17 mouse cellular contexts compared by ENCODE assay signal in genomic region chr9:40323171-40323570, GRCm38 (mm10). TPM values are rescaled to one million over a fixed set of nuclear protein-coding genes. Genes with fewer than 3 reads are reported as not detected.
DNase-seq lines count a peak whose midpoint lies in the region; ATAC-seq lines count a peak whose summit lies in the region.
"Had no signal": no experiment of that assay in that cellular context is flagged by ENCODE, and none has a peak within 500 bp of the region (broad histone marks: within the 10 kb centered on the region; RNA-seq: fewer than 3 reads in every experiment).

No protein-coding gene starts in this region.

- H3K27ac ChIP-seq in intestine, embryonic 14.5 days (ENCODE audit: low read depth) = no peak overlapping the region
- H3K27ac ChIP-seq in intestine, embryonic 16.5 days (ENCODE audit: low read length) = peak overlapping the region; percentile 63
- H3K27ac ChIP-seq: embryonic facial prominence, embryonic 12.5 days had no signal

- H3K9ac ChIP-seq in intestine, embryonic 14.5 days (ENCODE audit: low read length) = no peak overlapping the region; the same call in 1 of the 2 replicates
- H3K9ac ChIP-seq in intestine, embryonic 16.5 days (ENCODE audit: low read depth, low read length) = peak overlapping the region; percentile 59
- H3K9ac ChIP-seq: embryonic facial prominence, embryonic 12.5 days had no signal

- H3K27me3 ChIP-seq in intestine, embryonic 14.5 days (replicated peaks; ENCODE audit: control insufficient read depth, insufficient read depth, low read length) = no peaks in the 10 kb centered on the region
- H3K27me3 ChIP-seq in intestine, embryonic 16.5 days (replicated peaks; ENCODE audit: control insufficient read depth, insufficient read depth, low read length) = no peaks in the 10 kb centered on the region
- H3K27me3 ChIP-seq: CH12.LX; embryonic facial prominence, embryonic 12.5 days had no signal

- no peaks in the 10 kb centered on the region for H3K36me3 ChIP-seq in intestine, embryonic 14.5 days (ENCODE audit: control insufficient read depth, insufficient read depth, low read length)
- H3K36me3 ChIP-seq in intestine, embryonic 16.5 days (ENCODE audit: control insufficient read depth, insufficient read depth, low read length) = no peaks in the 10 kb centered on the region
- H3K36me3 ChIP-seq: embryonic facial prominence, embryonic 12.5 days had no signal

- DNase-seq in intestine, embryonic 14.5 days (ENCODE audit: low spot score) = peak; percentile 69
- DNase-seq in liver = peak; percentile 44
- DNase-seq in lung, postnatal 36 days = peak; percentile 33
- no peak for DNase-seq in embryo, embryonic 10 days (ENCODE audit: low spot score)
- DNase-seq in left cerebral cortex, postnatal 25 days (ENCODE audit: low spot score in 2 of 2) = no peak
- DNase-seq in right cerebral cortex, postnatal 14 days = no peak
- DNase-seq: cerebellum, postnatal 25 days; left cerebral cortex, postnatal 4 days; right cerebral cortex, adult 18-20 months; thymus, postnatal 14 days had no signal

- peaks cover 11% of the 10 kb centered on the region for H3K4me1 ChIP-seq in intestine, embryonic 14.5 days (replicated peaks; ENCODE audit: control insufficient read depth, insufficient read depth, low read length)
- peaks cover 31% of the 10 kb centered on the region for H3K4me1 ChIP-seq in intestine, embryonic 16.5 days (ENCODE audit: control insufficient read depth, insufficient read depth, low read length)

- H3K4me3 ChIP-seq in intestine, embryonic 14.5 days (ENCODE audit: low read depth, low read length) = peak overlapping the region; percentile 25
- H3K4me3 ChIP-seq in intestine, embryonic 16.5 days (ENCODE audit: low read length) = peak overlapping the region; percentile 40
- H3K4me3 ChIP-seq: embryonic facial prominence, embryonic 12.5 days had no signal

- H3K4me2 ChIP-seq in intestine, embryonic 14.5 days (ENCODE audit: low read length) = peak overlapping the region; percentile 37
- peak overlapping the region; percentile 45; the same call in 1 of the 2 replicates for H3K4me2 ChIP-seq in intestine, embryonic 16.5 days (ENCODE audit: low read depth, low read length)
- H3K4me2 ChIP-seq: embryonic facial prominence, embryonic 12.5 days had no signal

- WGBS in intestine, embryonic 14.5 days = 75% methylated on average over 5 of the region's 5 CpGs
- 50% methylated on average over 5 of the region's 5 CpGs for WGBS in intestine, embryonic 16.5 days

- intact Hi-C loops in left cerebral cortex, postnatal 25 days (cut with DNase I) = no loop called here

- no peaks in the 10 kb centered on the region for H3K9me3 ChIP-seq in intestine, embryonic 14.5 days (ENCODE audit: control insufficient read depth, low read length)
- no peaks in the 10 kb centered on the region for H3K9me3 ChIP-seq in intestine, embryonic 16.5 days (ENCODE audit: control insufficient read depth, low read length)
- H3K9me3 ChIP-seq: embryonic facial prominence, embryonic 12.5 days had no signal

- ATAC-seq in intestine, embryonic 14.5 days (replicated peaks; ENCODE audit: low FRiP score, low TSS enrichment, low read depth) = peak; percentile 78
- ATAC-seq in intestine, embryonic 16.5 days = peak; percentile 89
- ATAC-seq: hindbrain, embryonic 16.5 days had no signal

RNA-seq across cellular contexts. Expression of gene Scn3b, which starts 54.2 kb away (rescaled TPM):
- polyA plus RNA-seq in intestine, embryonic 14.5 days (2014; fragmentation: Nextera tagmentation; extraction: Ambion mirVana) = 6.9 and 9.1 TPM in 2 replicates
- polyA plus RNA-seq in intestine, embryonic 16.5 days (2015; fragmentation: Nextera tagmentation; extraction: Ambion mirVana) = 4.0 and 4.4 TPM in 2 replicates
- 100 to 1,000 TPM; 112 to 117 TPM for total RNA-seq in left cerebral cortex, postnatal 25 days (2021)
- total RNA-seq: megakaryocyte-erythroid progenitor cell, adult 5-6 weeks; monocyte, adult 5-6 weeks; neutrophil, adult 5-6 weeks had no signal

Comparison
In these comparisons a context has a peak if more than half of its experiments do, and no peak if none do; other contexts are left out.
1. DNase-seq: peak in intestine, embryonic 14.5 days (single experiment), liver (single experiment) and lung, postnatal 36 days (single experiment); none in embryo, embryonic 10 days (single experiment), left cerebral cortex, postnatal 25 days (0 of 2) and right cerebral cortex, postnatal 14 days (single experiment).